Mouse (Mus musculus) forebrain, embryonic 16.5 days (tissue): ENCODE data around the gene Lefty2. TPM values are rescaled to one million over a fixed set of nuclear protein-coding genes. Genes with fewer than 3 reads are reported as not detected.
A peak's percentile ranks its signal among the peaks of the same experiment; 100 is the strongest.
"Not testable (repeated sequence)": the region's sequence is repeated elsewhere in the genome, so short reads cannot be mapped to it uniquely, and the experiment has no call there.

ENCODE experiments used
- ATAC-seq: fragments of 200-750 bp; cut with Nextera tagmentation; 2 replicates; pipeline ENCODE4 v1.8.0; 2017; ENCODE audit warnings: mild to moderate bottlenecking, moderate library complexity
- H3K27ac ChIP-seq: fragments of 300-500 bp; sonication (generic); 2 replicates; pipeline ENCODE4 v1.5.1; 2014; ENCODE audit warnings: low read length, control low read depth
- H3K27me3 ChIP-seq: fragments of 300-500 bp; sonication (generic); replicated peaks from 2 replicates; pipeline ENCODE4 v1.6.1; 2014; ENCODE audit warnings: low read length; ENCODE audit not compliant: control insufficient read depth, insufficient read depth
- H3K36me3 ChIP-seq: fragments of 300-500 bp; sonication (generic); 2 replicates; pipeline ENCODE4 v1.6.1; 2014; ENCODE audit not compliant: control insufficient read depth, insufficient read depth
- H3K4me1 ChIP-seq: fragments of 300-500 bp; sonication (generic); replicated peaks from 2 replicates; pipeline ENCODE4 v1.6.1; 2014; ENCODE audit warnings: low read length; ENCODE audit not compliant: control insufficient read depth, insufficient read depth
- H3K4me2 ChIP-seq: fragments of 300-500 bp; sonication (generic); 2 replicates; pipeline ENCODE4 v1.6.1; 2014; ENCODE audit warnings: mild to moderate bottlenecking, low read length, control low read depth
- H3K4me3 ChIP-seq: fragments of 300-500 bp; sonication (generic); replicated peaks from 2 replicates; pipeline ENCODE4 v1.5.1; 2014; ENCODE audit warnings: mild to moderate bottlenecking, low read length, control low read depth
- H3K9ac ChIP-seq: fragments of 300-500 bp; sonication (generic); replicated peaks from 2 replicates; pipeline ENCODE4 v1.6.1; 2014; ENCODE audit warnings: low read depth, low read length, control low read depth
- H3K9me3 ChIP-seq: fragments of 300-500 bp; sonication (generic); 2 replicates; pipeline ENCODE4 v1.6.1; 2016; ENCODE audit warnings: low read length; ENCODE audit not compliant: control insufficient read depth
- WGBS: fragments of 180-500 bp; shearing (Covaris S2); extraction: QIAGEN DNeasy Blood & Tissue Kit; methylation state at CpG from one replicate; pipeline ENCODE4 v1.1.7; 2014; 5-methylcytosine and 5-hydroxymethylcytosine counted together
- polyA plus RNA-seq: library from polyadenylated mRNA; unstranded; fragments of >200 nt; fragmentation: Nextera tagmentation; extraction: Ambion mirVana; gene quantifications from 2 replicates; pipeline ENCODE4 v1.2.1, GENCODE M21; 2015

The Lefty2 gene
- polyA plus RNA-seq, 1 experiment from 2014 or later: 6.6 TPM

DNA sequence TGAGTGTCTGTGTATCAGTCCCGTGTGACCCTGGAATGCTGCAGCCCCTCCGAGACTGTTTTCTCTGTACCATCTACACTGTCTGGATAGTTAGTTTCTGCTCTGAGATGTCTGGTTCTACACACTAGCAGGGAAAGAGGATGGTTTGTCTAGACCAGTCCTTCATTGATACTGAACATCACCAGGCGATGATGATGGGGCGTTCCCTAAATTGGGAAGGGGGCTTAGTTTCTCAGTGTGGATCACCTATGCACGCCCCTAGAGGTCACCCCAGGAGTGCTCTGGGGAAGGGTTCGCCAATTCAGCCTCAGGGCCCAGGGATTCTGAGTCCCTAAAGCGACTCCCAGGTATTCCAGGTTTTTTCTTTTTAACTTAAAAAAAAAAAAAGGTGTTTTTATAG lies 3.7 kb upstream of the Lefty2 start:
- Histone ChIP-seq H3K36me3 (no peaks in the 10 kb centered on the region), H3K4me2 (no peak overlapping the region), H3K27ac (no peak overlapping the region), H3K9me3 (no peaks in the 10 kb centered on the region), H3K9ac (no peak overlapping the region), H3K27me3 (peaks cover 8% of the 10 kb centered on the region), H3K4me3 (no peak overlapping the region), H3K4me1 (peaks cover 6% of the 10 kb centered on the region)
- ATAC-seq: no peak
- 33% methylated on average over 7 of the region's 7 CpGs for WGBS

DNA sequence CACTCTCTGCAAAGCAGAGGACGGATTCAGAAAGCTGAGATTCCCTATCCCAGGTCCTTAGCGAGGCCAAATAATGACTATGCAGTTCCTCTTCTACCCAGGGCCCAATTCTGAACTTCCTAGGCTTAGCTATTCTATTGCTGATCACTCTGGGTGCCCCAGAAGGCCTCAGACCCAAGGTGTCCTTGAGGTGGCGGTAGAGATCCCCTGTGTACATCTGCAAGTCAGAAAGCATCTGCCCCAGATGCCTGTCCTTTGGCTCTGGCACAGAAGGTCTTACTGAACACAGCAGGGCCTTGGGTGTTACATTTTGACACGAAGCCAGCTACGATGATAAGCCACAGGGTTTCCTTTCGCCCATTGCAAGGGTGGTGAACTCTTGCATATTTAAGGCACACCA lies 3.1 kb upstream of the Lefty2 start:
- WGBS: 50% methylated on average over 6 of the region's 6 CpGs
- peaks cover 8% of the 10 kb centered on the region for H3K4me1 ChIP-seq
- peaks cover 11% of the 10 kb centered on the region for H3K27me3 ChIP-seq
- H3K36me3 ChIP-seq: no peaks in the 10 kb centered on the region
- no peak overlapping the region for H3K27ac ChIP-seq
- no peaks in the 10 kb centered on the region for H3K9me3 ChIP-seq
- H3K4me2 ChIP-seq: no peak overlapping the region
- H3K4me3 ChIP-seq: no peak overlapping the region
- H3K9ac ChIP-seq: no peak overlapping the region
- no peak for ATAC-seq

DNA sequence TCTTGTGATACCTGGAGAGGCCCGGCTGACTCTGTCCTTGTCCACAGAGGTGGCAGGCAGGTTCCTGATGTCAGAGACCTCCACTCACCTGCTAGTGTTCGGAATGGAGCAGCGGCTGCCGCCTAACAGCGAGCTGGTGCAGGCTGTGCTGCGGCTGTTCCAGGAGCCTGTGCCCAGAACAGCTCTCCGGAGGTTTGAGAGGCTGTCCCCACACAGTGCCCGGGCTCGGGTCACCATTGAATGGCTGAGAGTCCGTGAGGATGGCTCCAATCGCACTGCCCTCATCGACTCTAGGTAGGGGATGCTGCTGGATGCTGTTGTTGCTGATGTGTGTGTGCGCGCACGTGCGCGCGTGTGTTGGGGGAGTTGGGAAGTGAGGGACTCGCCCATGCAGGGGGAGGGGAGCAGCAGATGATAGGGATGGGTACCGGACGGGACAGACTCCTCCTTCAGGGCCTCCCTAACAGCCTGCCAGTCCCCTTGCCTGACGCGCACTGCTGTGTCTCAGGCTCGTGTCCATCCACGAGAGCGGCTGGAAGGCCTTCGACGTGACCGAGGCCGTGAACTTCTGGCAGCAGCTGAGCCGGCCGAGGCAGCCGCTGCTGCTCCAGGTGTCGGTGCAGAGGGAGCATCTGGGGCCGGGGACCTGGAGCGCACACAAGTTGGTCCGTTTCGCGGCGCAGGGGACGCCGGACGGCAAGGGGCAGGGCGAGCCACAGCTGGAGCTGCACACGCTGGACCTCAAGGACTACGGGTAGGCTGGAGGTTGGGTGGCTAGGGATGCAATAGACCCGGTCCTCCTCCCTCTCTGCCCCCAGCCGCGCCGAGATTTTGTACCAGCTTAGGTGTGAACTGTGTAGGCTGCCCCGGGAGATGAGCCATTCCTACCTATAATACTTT lies 1.4 kb downstream of the Lefty2 start:
- not testable (repeated sequence) for H3K9me3 ChIP-seq, H3K27ac ChIP-seq, H3K4me1 ChIP-seq, H3K36me3 ChIP-seq, H3K9ac ChIP-seq
- peak; percentile 68 for ATAC-seq
- Histone ChIP-seq H3K27me3 (peaks cover 11% of the 10 kb centered on the region), H3K4me3 (peak overlapping the region; percentile 35), H3K4me2 (peak overlapping the region; percentile 41)
- 6% methylated on average over 42 of the region's 51 CpGs for WGBS

DNA sequence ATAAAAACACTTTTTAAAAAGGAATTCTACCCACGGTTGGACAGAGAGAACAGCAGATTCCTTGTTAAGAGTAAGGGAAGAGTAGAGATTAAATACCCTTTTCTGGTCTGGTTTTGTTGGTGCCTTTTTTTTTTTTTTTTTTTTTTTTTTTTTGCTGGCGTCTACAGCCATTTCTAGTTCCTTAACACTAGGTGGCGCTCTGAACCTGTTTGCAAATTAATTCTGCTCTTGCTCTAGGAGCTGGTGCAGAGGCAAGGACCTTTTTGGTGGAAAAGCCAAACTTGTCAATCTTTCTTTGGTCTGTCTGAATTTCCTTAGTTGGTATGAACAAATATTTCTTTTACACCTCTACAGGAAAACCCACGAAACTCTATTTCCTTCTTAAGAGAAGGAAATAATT lies 8.2 kb downstream of the Lefty2 start:
- no peaks in the 10 kb centered on the region for H3K9me3 ChIP-seq
- no peak overlapping the region for H3K4me2 ChIP-seq
- no peak overlapping the region for H3K9ac ChIP-seq
- H3K27me3 ChIP-seq: no peaks in the 10 kb centered on the region
- no peaks in the 10 kb centered on the region; the same call in 1 of the 2 replicates for H3K36me3 ChIP-seq
- H3K27ac ChIP-seq: no peak overlapping the region
- H3K4me3 ChIP-seq: no peak overlapping the region
- peaks cover 15% of the 10 kb centered on the region for H3K4me1 ChIP-seq
- ATAC-seq: no peak
- 0% methylated on average over 4 of the region's 4 CpGs for WGBS

DNA sequence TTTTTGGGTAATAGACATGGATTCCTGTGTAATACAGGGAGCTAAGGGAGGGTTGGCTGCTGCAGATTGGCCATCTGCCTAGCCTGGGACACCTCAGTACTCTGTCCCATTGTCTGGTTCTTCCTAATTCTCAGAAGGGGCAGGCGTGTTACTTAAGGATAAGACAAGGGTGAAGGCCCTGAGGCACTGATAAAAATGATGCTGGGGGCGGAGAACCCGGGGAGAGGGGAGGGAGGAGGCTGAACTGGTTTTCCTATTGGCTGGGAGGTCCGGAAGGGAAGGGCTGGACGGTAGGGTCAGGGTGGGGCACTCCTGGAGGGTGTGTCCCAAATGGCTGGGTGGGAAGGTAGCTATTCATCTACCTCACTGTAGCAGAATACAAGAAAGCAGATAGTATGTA lies 10.0 kb downstream of the Lefty2 start:
- H3K4me1 ChIP-seq: peaks cover 18% of the 10 kb centered on the region
- 41% methylated on average over 5 of the region's 5 CpGs for WGBS
- peaks cover 11% of the 10 kb centered on the region; the same call in 1 of the 2 replicates for H3K36me3 ChIP-seq
- H3K27me3 ChIP-seq: no peaks in the 10 kb centered on the region
- H3K9me3 ChIP-seq: no peaks in the 10 kb centered on the region
- no peak overlapping the region for H3K9ac ChIP-seq
- no peak overlapping the region for H3K4me2 ChIP-seq
- ATAC-seq: no peak
- no peak overlapping the region for H3K27ac ChIP-seq
- H3K4me3 ChIP-seq: no peak overlapping the region

DNA sequence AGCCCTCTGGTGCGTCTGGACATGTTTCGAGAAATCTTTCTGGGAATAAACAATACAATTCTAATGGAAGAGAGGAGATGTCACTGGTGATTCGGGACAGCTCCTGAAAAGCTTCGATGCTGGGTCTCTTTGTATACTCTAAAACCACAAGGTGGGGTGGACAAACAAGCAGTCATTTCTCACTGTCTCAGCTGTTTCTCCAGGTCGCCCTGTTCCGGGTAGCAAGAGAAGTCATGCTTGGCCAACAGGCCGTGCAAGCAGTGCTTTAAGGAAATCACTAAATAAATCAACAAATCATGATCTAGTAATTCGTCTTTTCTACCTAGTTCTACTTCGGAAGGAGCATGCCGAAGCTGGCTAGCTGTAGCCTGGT lies 10.7 kb downstream of the Lefty2 start:
- ATAC-seq: no peak; the same call in 1 of the 2 replicates
- H3K4me2 ChIP-seq: peak overlapping the region; percentile 94
- H3K4me3 ChIP-seq: peak overlapping the region; percentile 86
- H3K27me3 ChIP-seq: no peaks in the 10 kb centered on the region
- H3K4me1 ChIP-seq: peaks cover 18% of the 10 kb centered on the region
- peak overlapping the region; percentile 95 for H3K9ac ChIP-seq
- H3K27ac ChIP-seq: peak overlapping the region; percentile 49; the same call in 1 of the 2 replicates
- 38% methylated on average over 10 of the region's 10 CpGs for WGBS
- peaks cover 11% of the 10 kb centered on the region; the same call in 1 of the 2 replicates for H3K36me3 ChIP-seq
- no peaks in the 10 kb centered on the region for H3K9me3 ChIP-seq

DNA sequence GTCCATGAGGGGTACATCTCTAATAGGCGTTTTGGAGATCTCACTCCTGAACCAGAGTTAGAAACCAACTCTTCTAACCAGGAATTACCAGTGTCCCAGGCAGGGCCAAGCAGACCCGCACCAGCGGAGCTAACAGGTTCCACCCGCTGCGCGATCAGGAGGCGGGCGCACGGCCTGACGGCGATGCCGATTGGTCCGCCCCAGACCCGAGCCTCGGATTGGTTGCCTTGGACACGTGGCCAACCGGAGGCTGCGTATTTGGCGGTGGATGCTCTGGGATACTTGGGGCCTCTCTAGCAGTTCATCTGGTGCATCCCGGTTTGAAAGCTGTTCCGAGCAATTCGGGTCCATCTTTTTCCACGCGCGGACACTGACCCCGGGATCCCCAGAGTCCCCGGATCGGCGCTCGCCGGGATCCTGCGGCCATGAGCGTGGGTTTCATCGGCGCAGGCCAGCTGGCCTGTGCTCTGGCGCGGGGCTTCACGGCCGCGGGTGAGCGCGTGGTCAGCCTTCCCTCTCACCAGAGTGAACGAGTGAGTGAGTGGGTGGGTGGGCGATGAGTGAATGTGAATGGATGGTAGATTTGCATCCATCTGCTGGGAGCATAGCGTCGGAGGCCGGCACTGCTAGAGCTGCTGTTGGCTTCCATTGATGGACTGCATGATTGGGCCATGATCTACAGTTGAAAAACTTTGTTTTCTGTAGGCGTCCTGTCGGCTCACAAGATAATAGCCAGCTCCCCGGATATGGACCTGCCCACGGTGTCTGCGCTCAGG lies 11.3 kb downstream of the Lefty2 start, which contains the start of gene Pycr2:
Gene Pycr2, plus strand, starts transcription at position 255 of the 776 bp plus-strand sequence.
- under 1% methylated on average over 52 of the region's 52 CpGs for WGBS
- Histone ChIP-seq H3K9me3 (no peaks in the 10 kb centered on the region), H3K4me3 (peak within 1 kb of the TSS; percentile 86), H3K4me1 (peaks cover 18% of the 10 kb centered on the region), H3K4me2 (peak within 1 kb of the TSS; percentile 94), H3K27ac (peak within 1 kb of the TSS; percentile 73), H3K9ac (peak within 1 kb of the TSS; percentile 95), H3K27me3 (no peaks in the 10 kb centered on the region), H3K36me3 (peaks cover 11% of the 10 kb centered on the region; the same call in 1 of the 2 replicates)
- ATAC-seq: peak; percentile 100

DNA sequence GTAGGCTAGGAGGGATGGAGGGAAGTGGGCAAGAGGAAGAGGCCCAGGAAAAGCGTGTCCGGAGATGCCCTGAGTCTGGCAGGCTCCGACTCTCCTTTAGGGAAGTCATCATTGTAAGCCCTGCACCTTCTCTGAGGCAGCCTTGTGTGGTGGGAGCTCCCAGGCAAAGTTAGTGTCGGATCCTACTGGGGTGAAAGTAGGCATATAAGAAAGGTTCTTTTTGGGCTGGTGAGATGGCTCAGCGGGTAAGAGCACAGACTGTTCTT lies 11.8 kb downstream of the Lefty2 start:
- H3K4me1 ChIP-seq: peaks cover 18% of the 10 kb centered on the region
- H3K27ac ChIP-seq: peak overlapping the region; percentile 73; the same call in 1 of the 2 replicates
- peak overlapping the region; percentile 94 for H3K4me2 ChIP-seq
- no peaks in the 10 kb centered on the region for H3K27me3 ChIP-seq
- H3K9ac ChIP-seq: peak overlapping the region; percentile 95
- 2% methylated on average over 5 of the region's 5 CpGs for WGBS
- peaks cover 11% of the 10 kb centered on the region; the same call in 1 of the 2 replicates for H3K36me3 ChIP-seq
- ATAC-seq: no peak; the same call in 1 of the 2 replicates
- peak overlapping the region; percentile 86 for H3K4me3 ChIP-seq
- H3K9me3 ChIP-seq: no peaks in the 10 kb centered on the region

DNA sequence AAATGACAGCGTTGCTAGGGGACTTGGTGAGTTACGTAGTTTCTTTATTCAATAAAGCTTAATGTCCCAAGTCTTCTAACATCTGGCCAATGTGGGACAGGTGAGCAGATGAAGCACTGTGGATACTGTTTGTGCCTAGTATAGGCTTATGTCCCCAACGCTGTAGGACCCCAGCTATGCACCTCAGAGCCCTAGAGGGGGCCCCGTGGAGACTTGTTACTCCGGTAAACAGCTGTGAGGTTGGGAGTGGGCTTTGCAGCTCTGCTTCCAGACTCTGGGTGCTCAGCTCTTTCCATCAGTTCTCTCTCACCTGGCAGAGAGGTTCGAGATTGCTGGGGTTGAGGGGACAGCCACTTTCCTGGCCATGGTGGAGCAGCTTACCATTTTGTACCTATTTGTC lies 12.4 kb downstream of the Lefty2 start:
- H3K9ac ChIP-seq: peak overlapping the region; percentile 1; the same call in 1 of the 2 replicates
- peak overlapping the region; percentile 86 for H3K4me3 ChIP-seq
- no peak overlapping the region for H3K27ac ChIP-seq
- 69% methylated on average over 6 of the region's 6 CpGs for WGBS
- peaks cover 18% of the 10 kb centered on the region for H3K4me1 ChIP-seq
- ATAC-seq: no peak
- no peaks in the 10 kb centered on the region for H3K9me3 ChIP-seq
- peak overlapping the region; percentile 94 for H3K4me2 ChIP-seq
- H3K27me3 ChIP-seq: no peaks in the 10 kb centered on the region
- peaks cover 11% of the 10 kb centered on the region; the same call in 1 of the 2 replicates for H3K36me3 ChIP-seq
